Mouse (Mus musculus) bone marrow macrophage, adult 2 months (primary cell): ENCODE measurements around the gene Atf6b. TPM values are rescaled to one million over a fixed set of nuclear protein-coding genes. Genes with fewer than 3 reads are reported as not detected.

ENCODE experiments used
- H3K27ac ChIP-seq: 2 replicates; pipeline ENCODE4 v1.5.1; 2012; ENCODE audit warnings: low read depth, low read length; ENCODE audit not compliant: insufficient read depth
- H3K4me1 ChIP-seq: 2 replicates; pipeline ENCODE4 v1.6.1; 2012; ENCODE audit warnings: low read length; ENCODE audit not compliant: control insufficient read depth, insufficient read depth
- H3K4me3 ChIP-seq: 2 replicates; pipeline ENCODE4 v1.5.1; 2012; ENCODE audit warnings: mild to moderate bottlenecking, low read length, moderate library complexity; ENCODE audit not compliant: insufficient read depth
- CTCF ChIP-seq: IDR thresholded peaks from 2 replicates; pipeline ENCODE4 v1.5.1; 2012; ENCODE audit warnings: low read depth, mild to moderate bottlenecking, low read length, moderate library complexity
- POLR2A ChIP-seq: IDR thresholded peaks from 2 replicates; pipeline ENCODE4 v1.6.1; 2012; ENCODE audit warnings: mild to moderate bottlenecking, low read depth, low read length, borderline replicate concordance
- polyA plus RNA-seq: library from polyadenylated mRNA; stranded (reverse); fragments of >200 nt; gene quantifications from 2 replicates; pipeline ENCODE4 v1.2.4, GENCODE M21; 2012; ENCODE audit not compliant: missing spikeins, insufficient read depth, insufficient read length

Gene Atf6b
- polyA plus RNA-seq, 1 experiment, result 62.7 TPM

DNA sequence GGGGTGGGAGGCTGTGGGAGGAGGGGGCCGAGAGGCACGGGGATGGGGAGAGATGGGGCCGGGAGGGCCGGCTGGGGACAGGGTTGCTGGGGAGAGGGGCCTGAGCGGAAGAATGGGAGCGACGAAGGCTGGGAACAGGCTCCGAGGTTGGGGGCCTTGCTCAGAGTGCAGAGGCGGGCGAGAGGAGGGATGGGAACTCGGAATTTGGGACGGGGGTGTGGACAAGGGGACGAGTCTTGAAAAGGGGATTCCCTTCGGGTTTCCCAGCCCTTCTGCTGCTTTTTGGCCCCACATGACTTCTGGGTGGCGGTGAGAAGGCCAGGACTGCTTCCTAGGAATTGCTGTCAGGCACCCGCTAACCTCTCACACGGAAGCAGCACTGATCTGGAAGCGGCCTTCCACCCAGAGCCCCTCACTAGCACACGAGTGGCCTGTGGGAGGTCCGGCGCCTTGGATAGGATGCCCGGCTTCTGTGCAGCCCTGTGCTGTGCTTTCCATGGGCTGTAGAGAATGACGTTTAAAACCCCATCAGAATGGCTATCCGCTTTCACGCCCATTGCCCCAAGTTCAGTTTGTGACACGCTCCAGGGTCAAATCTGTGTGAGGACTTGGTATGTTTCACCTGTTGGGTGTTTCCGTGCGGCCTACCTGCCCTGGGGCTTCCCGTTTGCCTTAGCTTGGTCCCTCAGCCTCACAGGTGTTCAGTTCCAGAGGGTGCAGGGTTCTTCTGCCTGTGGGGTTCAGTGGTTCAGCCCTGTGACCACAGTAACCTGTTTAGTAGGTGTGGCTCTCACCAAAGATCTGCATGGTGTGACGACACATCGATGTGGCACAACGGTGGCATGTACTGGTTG, 40.5 kb upstream of the Atf6b start:
- Histone ChIP-seq H3K4me1 (peaks cover 9% of the 10 kb centered on the region), H3K27ac (peak overlapping the region; percentile 44; the same call in 1 of the 2 replicates), H3K4me3 (peak overlapping the region; percentile 81)
- TF ChIP-seq CTCF (no peak), POLR2A (no peak)

DNA sequence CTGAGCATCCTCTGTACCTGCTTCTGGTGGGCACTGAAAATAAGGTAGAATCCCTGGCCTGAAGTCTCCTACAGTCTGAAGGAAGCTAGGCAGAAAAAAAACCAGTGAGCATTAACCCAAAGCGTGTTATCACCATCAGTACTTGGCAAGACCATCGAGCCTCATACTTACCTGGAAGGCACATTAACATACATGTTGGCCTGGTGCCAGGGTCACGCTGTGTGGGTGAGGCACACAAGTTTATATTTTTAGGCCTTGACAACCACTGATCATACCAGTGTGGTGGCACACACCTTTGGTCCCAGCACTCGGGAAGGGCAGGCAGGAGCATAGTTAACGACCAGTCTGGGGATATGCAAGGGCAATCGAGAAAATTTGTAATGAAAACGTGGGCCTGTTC, 38.9 kb upstream of the Atf6b start:
- Histone ChIP-seq H3K27ac (no peak overlapping the region), H3K4me1 (peaks cover 7% of the 10 kb centered on the region), H3K4me3 (no peak overlapping the region)
- TF ChIP-seq CTCF, result no peak
- no peak for TF ChIP-seq POLR2A

DNA sequence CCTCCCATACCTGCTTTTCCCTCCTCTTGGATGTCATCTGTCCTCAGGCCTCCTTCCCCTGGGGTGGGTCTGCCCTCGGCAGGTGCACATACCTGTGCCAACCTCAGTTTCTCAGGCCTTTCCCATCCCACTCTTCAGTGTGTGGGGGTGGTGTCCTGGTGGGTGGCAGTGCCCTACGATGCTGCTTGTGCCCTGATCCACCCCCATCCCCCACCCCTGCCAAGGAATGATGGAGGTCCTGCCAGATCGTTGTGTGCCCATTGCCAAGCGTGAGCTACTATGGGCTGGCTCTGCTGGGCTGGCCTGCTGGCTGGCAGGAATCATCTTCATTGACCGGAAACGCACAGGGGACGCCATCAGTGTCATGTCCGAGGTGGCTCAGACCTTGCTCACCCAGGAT, 35.9 kb upstream of the Atf6b start:
- TF ChIP-seq CTCF, result no peak
- no peak for TF ChIP-seq POLR2A
- Histone ChIP-seq H3K4me3 (no peak overlapping the region), H3K4me1 (peaks cover 4% of the 10 kb centered on the region), H3K27ac (no peak overlapping the region)

DNA sequence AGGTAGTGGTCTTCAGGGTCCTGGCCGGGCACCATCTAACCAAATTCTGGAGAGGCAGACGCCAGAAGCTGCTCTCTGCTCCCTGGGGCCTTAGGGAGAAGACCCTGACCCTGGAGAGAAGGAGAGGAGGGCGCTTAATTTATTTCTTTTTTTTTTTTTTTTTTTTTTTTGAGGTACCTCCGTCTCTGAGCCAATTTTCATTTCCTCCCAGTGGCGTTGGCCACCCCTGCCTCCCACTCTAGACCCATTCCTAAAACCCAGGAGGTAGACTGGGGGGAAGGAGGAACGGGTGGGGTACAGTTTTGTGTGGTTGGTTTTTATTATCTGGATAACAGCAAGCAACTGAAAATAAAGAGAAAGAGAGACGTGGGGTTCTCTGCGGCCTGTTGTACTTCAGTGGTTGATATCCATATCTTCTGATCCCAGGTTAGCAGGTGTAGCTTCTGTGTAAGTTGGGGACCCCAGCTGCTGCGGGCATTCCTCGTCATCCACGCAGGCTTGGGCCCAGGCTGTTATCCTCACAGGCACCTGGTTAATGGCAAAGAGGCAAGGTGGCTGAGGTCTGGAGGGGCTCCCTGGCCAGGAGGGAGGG, 33.8 kb upstream of the Atf6b start:
- Histone ChIP-seq H3K27ac (no peak overlapping the region), H3K4me3 (no peak overlapping the region), H3K4me1 (no peaks in the 10 kb centered on the region)
- TF ChIP-seq CTCF (no peak), POLR2A (no peak)

DNA sequence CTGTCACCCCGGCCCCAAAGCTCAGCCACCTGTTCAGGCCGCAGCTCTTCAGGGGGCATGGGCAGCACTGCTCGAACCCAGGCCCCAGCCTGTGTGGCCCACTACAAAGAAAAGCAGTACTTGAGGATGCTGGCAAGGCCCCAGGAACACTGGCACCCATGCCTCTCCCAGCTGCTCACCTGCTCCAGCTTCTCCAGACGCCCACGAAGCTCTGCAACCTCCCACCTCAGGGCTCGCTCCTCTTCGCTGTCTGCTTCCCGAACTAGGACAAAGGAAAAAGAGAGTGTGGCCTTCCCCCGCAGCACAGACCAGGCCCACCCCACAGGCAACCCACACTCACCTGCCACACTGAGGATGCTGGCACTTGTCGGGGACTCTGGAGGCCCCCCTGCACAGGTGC, 33.1 kb upstream of the Atf6b start:
- Histone ChIP-seq H3K27ac (no peak overlapping the region), H3K4me1 (no peaks in the 10 kb centered on the region), H3K4me3 (no peak overlapping the region)
- TF ChIP-seq POLR2A (no peak), CTCF (no peak)

DNA sequence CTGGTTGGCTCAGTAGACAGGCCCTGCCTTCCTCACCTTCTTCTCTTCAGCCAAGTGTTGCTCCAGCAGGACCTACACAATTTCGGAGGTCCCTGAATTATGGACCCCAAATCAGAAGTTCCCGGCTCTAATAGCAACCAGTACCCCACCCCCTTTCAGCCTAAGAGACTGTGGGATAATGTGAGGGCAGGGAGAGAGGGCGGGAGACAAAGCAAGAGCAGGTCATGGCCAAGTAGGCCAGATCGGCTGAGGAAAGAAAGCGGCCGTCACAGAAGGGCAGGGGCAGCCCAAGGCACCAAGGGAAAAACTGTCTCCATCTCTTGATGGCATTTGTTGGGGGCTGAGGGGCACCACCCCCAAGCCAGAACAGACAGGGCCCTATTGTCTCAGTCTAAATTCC, 31.1 kb upstream of the Atf6b start, which contains the start of gene Egfl8:
Egfl8 (minus strand) TSS at position 101 of the 400 bp plus-strand sequence.
- TF ChIP-seq CTCF (no peak), POLR2A (no peak)
- H3K27ac ChIP-seq, result no peak within 1 kb of the TSS

DNA sequence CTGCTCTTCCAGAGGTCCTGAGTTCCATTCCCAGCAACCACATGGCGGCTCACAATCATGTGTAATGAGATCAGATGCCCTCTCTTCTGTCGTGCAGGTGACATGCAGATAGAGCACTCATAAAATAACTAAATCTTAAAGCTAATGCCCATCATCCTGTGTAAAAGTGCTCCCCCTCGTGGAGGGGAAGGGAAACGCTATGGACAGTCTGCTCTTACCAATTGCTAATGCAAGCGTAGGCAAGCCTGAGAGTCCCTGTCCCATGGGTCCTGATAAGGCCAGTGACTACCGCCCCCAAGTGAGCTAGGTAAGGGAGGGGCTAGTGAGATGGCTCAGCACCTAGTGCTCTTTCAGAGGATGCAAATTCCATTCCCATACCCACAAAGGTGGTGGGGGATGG, 27.9 kb upstream of the Atf6b start:
- no peak overlapping the region for H3K4me3 ChIP-seq
- H3K27ac ChIP-seq, result no peak overlapping the region
- no peaks in the 10 kb centered on the region for H3K4me1 ChIP-seq
- peak; percentile 36; the same call in 1 of the 2 replicates for TF ChIP-seq CTCF
- TF ChIP-seq POLR2A, result no peak

More for the DNA sequence above, 31.1 kb upstream of the Atf6b start, which contains the start of gene Egfl8:
- H3K4me3 ChIP-seq, result no peak within 1 kb of the TSS
- no peaks in the 10 kb centered on the region for H3K4me1 ChIP-seq

DNA sequence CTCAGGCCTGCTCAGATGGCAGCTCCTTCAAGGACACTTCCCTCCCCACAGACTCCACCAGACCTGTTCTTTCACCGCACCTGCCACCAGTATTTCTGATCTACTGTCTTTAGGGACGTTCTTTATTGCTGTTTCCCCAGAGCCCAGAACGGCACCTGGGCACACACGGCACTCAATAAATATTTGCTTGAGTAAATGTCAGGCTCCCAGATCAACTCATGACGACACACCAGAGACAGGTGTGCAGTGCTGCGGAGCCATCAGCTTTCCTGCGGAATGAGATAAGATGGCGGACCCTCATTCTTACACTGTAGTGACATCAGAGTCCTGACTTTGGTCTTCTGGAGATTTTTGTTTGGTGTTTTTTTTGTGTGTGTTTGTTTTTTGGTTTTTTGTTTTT, 25.9 kb upstream of the Atf6b start:
- Histone ChIP-seq H3K4me1 (no peaks in the 10 kb centered on the region), H3K27ac (no peak overlapping the region), H3K4me3 (no peak overlapping the region)
- TF ChIP-seq POLR2A (no peak), CTCF (no peak)

DNA sequence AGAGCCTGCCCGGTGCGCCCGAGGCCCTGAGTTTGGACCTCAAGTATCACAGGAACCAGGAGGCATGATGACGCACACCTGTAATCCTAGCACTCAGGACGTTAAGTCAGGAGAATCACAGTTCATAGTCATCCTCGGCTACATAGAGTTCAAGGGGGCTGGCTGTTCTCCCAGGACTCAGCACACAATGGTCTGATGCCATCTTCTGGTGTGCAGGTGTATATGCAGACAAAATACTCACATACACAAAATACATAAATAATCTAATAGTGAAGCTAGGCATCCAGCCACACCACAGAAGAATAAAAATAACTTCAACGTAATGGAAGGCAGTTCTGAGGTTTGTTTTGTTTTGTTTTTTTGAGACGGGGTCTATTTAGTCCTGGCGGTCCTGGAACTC, 23.8 kb upstream of the Atf6b start:
- Histone ChIP-seq H3K27ac (no peak overlapping the region), H3K4me1 (0 out of 2 replicates have a peak, but pooled peaks cover 3% of the 10 kb centered on the region), H3K4me3 (no peak overlapping the region)
- no peak for TF ChIP-seq POLR2A
- TF ChIP-seq CTCF, result no peak

DNA sequence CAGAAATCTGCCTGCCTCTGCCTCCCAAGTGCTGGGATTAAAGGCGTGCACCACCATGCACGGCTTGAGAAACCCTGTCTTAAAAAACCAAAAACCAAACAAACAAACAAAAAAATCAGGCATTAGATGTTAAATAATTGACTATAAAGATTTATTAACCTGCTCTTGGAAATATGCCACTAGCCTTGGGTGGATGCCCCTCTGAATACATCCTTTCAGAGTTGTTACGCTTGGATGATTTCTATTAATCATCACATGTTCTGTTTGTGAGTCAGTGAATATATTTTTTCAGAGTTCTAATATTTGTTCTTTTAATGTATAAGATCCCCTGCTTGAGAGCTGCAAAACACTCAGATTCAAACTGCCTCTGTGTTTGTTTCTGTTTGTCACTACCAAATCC, 22.0 kb upstream of the Atf6b start:
- peaks cover 14% of the 10 kb centered on the region for H3K4me1 ChIP-seq
- no peak overlapping the region for H3K27ac ChIP-seq
- no peak overlapping the region for H3K4me3 ChIP-seq
- no peak for TF ChIP-seq POLR2A
- no peak for TF ChIP-seq CTCF
